Mouse (Mus musculus) 3134 (cell line): Measurements from ENCODE around the gene Dusp23.
A peak's percentile ranks its signal among the peaks of the same experiment; 100 is the strongest.

ENCODE experiments used
- DNase-seq: peaks from one replicate; pipeline ENCODE4 v3.0.0-alpha.2; 2011; ENCODE audit warnings: low spot score; ENCODE audit not compliant: insufficient read length; ENCODE audit errors: extremely low read depth

Dusp23 gene

DNA sequence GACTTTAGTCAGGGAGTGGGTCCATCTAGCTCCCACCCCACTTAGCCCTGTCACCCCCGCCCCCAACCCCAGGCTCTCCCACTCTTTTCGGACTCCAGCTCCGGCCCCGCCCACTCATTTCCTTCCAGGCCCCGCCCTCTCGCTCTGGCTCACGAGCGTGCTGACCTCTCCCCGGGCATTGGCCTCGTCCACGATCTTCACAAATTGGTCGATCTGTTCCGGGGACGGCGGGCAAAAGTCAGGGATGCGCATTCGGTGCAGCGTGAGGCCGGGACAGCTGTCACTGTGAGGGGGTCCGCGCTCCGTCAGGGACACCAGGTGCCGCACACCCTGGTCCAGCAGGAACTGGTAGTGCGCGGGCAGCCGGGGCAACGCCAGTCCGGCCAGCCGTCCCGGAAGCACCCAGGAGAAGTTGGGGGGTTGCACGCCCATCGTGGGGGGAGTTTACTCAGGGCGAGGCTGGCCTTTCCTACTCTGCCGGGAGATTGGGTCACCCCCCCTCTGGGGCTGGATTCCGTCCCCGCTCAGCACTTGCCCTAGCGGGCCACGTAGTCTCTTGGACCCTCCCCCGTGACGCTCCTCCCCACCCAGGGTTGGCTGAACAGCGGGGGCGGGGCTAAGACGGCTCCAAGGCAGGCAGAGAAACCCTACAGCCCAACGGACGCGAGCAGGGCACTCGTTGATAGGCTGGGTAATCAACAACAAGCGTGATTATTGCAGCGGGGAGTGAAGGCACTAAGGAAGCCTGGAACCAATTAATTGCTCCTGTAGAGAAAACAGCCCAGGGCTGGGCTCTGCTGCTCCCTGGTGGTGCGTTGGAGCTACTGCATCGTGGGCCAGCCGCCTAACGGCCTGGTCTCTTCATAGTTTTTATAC, at the start of gene Dusp23:
Dusp23 (minus strand) TSS at position 512 of the 876 bp plus-strand sequence.
- peak; percentile 94 for DNase-seq

DNA sequence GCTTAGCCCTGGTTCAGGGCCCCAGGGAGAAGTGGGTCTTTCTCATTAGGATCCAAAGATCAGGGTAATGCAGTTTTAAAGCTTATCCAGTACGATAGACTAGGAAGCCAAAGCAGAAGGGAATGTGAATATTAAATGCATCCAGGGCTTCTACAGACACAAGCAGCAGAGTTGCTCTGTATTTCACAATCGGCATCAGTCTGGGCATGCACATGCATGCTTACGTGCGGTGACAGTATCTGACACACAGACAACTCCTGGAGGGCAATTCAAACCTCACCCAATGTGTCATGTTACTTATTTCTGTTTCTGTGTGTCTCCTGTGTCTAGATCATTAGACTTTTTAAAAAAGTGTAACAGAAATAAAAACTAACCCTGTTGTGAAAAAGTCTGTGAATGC, 48.0 kb upstream of the Dusp23 start:
- no peak for DNase-seq

DNA sequence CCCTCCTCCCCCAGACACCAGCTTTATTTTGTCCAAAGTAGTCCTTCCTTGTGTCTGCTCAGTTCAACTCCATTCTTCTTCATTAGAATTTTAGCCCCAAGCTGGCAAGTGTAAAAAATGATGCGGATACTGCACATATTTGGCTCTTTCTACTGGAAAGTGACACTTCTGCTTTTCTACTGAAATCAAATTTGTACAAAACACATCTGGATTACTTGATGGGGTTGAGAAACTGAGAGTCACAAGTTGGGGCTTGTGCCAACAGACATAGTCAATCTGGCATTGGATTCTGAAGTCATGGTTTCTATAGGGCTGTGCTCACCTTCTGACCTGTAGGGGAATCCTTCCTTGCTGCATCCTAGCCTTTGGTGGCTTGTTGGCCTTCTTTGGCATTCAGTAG, 38.0 kb upstream of the Dusp23 start:
- no peak for DNase-seq

DNA sequence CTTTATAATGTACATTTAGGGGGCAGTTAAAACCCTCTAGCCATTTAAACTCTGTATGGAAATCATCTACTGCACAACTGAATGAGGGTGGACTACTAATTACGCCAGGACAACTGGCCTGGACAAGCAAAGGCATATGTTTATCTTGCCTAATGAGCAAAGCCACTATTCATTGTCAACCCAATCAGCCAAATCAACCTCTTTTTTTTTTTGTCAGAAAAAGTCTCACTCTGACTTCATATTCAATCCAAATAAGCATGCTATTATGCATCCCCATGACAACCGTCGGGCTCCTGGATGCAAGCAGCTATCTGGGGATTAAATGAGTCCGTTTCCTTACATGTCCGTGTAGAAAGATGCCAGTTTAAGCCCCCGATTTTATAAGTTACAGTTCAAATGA, 34.8 kb upstream of the Dusp23 start:
- no peak for DNase-seq

DNA sequence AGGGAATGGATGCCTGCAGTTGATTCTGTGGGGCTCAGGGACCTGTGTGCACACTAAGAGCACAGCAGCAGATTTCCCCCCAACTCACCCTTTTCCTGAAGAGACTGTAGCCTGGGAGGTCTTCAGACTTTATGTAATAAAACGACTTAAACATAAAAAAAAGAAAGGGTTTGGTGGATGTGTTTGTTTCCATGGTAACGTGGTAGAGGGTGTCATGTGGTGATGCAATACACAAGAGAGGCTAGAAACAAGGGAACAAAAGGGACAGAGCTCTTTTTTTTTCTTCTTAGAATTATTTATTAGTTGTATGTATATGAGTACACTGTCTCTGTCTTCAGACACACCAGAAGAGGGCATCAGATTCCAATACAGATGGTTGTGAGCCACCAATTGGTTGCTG, 32.7 kb upstream of the Dusp23 start:
- DNase-seq: no peak

DNA sequence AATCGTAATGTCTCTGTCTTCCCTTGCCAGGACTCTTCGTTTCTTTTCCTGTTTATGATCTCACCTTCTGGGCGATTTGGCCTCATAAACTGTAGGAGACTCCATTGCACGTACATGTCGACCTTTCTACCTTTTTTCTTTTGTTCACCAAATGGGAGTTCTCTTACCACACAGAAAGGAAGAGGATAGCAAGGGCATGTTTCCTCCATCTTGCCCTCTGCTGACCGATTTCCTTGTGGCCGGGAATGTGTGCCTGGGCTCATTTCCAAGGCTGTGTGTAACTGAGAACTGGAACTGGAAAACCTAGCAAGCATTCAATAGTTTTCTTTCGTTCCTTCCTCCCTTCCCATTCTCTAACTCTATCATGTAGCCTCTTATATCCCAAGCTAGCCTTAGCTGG, 26.9 kb upstream of the Dusp23 start:
- DNase-seq: no peak

DNA sequence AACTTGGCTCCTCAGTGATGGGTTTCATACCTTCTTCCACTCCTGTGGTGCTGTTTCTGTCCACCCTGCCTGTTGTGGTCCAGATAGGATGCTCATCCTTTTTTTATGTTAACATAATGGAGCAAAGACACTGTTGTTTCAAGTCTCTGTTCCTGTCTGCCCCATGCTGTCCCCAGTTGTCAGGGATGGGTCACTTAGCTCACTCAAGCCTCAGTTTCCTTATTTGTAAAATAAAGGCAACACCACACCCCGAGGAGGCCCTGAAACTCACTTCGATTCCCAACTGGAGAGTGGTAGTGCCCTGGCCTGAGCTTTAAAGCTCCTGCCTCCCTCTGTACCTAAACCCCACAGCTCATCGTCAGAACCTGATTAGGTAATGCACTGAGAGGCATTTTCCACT, 24.5 kb upstream of the Dusp23 start:
- DNase-seq: no peak

DNA sequence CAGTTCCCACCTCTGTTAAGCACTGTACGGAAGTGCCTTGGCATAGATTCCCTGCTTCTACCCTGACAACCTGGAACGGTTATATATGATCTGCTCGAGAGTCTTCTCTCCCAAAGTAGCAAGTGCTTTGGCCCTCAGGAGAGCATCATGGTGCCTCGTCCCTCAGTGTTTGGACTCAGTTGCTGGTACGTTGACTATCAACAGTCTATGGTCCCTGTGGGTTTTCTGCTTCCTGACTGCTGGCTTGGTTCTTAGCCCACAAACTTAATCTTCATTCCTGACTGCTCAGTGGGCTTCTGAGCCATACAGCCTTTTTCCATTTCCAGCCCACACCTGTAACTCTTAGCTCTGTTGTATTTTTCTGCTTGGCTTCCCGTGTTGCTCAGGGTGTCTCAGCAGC, 21.1 kb upstream of the Dusp23 start:
- no peak for DNase-seq

DNA sequence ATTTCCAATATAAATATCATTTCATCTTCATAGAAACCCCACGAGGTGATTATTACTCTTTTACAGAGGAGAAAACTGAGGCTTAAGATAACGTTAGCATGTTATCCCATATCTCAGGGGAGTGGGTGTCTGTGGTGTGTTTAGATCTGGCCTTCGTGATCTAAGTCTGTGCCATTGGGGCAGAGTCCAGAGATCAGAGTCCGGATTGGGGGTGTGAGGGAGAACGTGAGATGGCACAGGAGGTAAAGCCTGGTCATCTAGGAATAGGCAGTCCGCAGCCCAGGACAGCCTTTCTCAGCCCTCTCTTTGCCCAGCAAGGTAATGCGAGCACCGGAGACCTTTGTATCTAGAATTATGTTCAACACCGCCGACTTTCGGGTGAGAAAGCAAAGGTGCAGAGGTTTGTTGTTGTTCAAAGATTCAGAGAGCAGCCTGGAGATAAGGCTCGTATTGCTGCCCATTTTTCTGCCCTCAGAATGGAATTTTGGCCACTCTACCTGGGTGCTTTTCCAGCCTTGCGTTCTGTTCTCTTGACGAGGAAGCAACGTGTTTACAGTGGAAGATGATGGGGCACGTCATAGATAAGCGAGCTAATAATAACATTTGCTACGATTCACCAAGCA, 19.4 kb upstream of the Dusp23 start:
- DNase-seq: no peak

DNA sequence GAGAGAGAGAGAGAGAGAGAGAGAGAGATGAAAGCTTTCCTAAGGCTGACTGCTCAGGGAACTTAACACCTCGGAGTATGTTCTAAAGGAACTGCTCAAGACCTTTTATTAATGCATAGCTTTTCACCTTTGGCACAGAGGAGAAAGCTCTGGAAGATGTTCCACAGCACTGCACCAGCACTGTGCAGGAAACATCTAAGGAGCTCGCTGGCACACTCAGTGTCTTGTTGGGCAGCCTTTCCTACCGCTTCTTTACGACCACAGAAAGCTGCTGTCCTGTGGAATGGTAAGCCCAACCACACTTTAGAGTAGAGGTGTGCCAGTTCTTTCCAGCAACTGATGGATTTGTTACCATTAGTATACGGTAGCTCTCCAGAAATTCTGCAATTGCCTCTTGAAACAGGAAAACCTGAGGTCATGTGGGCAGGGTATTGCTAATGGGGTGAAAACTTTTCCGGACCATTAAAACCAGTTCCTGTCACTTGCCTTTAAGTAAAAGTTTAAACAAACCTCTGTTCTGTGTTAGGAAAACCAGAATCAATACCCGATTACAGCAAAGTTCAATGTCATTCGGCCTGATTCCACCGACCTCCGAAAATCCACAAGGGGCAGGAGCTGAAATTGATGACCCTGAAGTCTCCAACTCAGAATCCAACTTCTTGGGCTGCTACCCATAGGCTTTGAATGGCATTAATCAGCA, 18.7 kb upstream of the Dusp23 start:
- DNase-seq: no peak

DNA sequence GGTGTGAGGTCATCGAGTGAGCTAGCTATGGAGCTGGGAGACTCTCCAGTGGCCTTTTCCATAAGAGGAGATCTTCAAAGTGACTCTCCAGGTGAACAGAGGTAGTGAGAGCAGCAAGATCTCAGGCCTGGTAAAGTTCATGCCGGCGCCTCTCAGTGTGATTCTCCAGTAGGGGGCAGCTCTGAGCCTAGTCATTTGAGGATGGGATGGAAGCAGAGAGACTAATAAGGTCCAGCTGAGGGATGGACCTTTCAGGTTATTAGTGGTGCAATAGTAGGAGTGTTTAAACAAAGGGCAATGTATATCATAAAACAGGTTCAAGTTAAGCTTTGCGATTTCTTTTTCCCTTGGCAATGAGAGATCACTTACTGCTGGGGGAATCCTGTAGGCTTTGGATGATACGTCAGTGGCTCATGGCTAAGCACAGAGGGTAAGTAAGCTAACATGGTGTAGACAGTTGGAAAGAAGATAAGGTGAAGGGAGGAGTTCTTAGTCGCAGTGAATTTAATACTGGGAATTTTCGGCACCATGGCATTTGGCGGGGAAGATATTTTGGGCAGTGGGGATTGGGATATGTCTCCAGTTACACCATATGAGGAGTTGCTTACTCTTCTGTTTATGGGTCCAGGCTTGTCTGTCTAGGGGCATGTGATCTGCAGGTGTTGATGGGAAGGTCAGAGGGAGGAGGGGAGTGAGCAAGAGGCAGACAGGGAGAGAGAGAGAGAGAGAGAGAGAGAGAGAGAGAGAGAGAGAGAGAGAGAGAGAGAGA, 17.9 kb upstream of the Dusp23 start:
- no peak for DNase-seq

DNA sequence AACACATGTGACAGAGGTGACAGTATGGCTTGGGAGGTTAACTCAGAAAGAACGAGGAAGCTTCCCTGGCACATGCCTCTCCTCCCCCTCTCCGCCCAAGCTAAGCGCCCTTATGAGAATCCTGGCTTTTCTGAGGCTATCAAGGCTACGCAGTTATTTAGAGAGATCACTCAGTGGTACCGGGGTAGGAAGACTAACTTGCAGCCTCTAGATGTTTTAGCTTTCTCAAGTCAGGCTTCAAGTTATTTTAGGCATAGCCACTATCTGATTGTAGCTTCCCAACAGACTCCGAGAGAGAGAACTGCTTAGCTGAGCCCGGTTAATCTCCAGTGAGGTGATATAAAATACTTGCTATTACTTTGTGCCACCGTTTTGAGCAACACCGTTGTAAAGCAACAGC, 16.6 kb upstream of the Dusp23 start:
- no peak for DNase-seq

DNA sequence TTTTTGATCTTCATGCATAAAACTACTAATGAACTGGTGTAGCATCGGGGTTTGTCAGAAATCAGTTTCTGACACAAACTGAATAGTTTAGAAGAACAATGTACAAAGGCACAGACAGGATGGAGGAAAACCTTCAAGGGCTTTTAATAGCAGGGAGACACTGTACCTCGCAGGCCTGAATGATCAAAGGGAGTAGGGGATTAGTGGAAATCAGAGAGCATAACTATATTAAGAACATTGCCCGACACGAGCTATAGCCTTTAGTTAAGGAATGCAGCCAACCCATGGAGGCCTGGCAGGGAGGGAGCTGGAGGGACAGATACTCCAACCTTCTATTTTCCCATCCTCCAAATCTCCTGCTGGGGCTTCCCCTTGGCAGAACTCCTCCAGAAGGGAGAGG, 14.5 kb upstream of the Dusp23 start:
- DNase-seq: no peak

DNA sequence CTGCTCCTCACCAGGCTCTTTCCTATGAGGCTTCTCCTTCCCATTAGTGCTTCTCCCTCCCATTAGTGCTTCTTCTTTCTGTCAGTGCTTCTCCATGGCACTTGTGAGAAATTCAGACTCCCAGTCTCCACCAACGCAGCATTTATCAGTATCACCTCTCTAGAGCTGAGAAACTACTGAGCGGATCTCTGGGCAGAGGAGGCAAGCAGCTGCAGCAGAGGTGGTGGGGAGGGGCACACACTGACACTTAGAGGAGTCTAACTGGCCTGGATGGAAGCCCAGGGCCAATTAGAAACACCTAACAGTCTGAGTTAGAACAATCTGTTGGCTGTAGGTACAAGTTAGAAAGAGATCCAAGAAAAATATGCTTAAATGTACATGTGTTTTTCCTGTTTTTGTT, 6.0 kb upstream of the Dusp23 start:
- DNase-seq: no peak

DNA sequence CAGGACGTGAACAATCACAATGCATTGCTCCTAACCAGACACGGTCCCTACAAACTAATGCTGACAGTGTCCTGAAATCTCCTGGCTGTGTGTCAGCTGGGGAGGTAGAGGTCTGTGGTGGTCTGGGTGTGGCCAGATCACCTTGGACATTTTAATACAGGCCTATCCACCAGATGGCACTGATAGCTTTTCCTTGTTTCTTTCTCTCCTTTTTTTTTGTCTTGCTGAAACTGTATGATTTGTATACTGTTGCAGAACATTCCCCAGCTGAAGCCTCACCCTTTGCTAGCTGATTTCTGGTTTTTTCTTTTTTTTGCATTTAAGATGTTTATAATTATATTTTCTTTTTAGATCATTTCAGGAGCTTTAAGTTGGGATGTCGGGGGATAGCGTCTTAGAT, 5.0 kb upstream of the Dusp23 start:
- DNase-seq: no peak

DNA sequence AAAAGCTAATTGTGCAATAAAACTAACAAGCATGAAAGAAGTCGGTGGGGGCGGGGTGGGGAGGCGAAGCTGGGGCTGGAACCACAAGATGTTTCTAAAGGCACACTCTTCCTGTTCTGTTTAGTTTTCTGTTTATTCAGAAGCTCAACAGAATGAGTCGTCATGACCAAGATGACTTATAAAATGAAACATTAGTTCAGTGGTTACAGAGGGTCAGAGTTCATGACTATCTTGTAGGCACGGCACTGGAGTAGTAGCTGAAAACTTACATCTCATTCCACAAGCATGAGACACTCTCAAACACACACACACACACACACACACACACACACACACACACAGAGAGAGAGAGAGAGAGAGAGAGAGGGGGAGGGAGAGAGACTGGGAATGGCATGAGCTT, 3.5 kb upstream of the Dusp23 start:
- no peak for DNase-seq

DNA sequence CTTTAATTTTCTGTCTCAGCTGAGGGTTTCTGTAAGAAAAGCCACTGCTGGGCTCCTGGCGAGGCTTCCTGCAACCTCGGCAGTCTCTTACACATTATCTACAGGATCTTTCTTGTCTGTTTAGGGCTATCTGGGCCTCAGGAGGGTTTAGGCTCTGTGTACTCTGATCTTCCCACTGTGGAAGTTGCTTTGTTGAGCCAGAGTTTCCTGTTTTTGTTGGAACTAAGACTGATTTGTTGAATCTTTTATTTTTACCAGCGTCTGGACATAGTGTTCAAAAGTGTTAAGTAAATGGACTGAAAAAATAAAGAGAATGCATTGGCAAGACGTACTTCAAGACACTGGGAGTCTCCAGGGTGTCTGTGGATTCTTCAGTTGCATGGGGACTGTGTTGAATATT, 2.5 kb upstream of the Dusp23 start:
- no peak for DNase-seq

DNA sequence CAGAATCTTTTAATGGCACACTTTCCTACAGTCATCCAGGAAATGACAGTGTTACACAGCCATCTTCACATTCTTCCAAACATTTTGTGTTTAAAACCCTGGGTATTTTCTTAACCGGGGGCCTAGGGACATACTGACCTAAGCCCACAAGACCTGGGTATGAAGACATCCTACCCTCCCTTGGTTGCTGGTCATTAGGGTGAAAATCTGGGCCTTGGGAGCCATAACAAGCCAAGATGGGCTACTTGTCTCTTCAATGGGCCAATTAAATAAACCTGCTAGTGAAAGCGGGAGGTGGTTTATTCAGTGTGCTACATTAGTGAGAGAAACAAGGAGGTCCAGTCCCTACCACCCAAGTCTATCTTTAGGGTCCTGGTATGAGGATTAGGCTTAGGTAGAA, 1.4 kb upstream of the Dusp23 start:
- DNase-seq: no peak

DNA sequence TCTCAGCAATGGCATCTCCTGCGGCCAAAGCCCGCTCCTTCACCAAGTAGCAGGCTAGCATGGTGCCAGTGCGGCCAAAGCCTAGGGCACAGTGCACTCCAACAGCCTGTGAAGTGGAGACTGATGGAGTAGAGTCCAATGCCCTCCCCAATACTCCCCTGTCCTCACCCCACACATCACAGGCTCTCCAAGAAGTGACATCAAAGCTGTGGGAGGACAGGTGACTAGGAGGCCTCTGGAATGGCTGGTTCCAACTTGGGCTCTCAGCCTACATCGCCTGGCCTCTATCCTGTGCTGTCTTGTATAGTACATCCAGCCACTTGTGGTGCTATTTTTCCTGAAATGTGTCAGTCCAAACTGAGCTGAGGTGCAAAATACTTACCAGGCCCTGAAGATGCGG, 1.0 kb downstream of the Dusp23 start:
- no peak for DNase-seq

DNA sequence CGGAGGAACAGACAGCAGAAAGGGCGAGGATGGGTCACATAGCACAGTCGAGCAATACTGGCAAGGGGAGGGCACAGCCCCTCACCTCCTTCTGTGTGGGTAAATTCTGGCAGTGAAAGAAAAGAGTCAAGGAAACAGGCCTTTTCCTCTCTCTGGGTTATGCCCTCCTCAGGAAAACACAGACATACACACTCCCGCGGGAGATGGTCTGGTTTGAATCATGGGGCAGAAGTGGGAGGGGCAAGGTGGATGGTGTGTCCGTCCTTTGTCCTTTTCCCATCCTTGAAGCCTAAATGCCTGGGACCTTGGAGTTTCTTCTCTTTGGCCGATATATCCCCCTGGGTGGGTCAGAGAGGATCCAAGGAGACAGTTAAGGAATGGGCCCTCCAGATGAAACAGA, 2.9 kb downstream of the Dusp23 start:
- no peak for DNase-seq

DNA sequence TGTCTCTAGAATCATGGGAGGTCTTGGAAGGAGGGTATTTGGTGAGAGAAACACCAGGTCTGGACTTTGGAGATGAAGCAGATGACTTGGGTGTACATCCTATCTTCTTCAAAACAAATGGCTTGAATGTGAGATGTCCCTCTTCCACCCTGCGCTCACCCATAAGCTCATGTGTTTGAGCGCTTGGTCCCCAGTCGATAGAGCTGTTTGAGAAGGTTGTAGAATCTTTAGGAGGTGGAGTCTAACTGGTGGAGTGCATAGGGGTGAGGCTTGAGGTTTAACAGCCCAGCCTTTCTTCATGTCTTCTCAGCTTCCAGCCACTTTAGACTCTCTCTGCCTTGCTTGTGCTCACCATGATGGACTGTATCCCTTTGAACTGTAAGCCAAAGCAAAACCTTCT, 6.5 kb downstream of the Dusp23 start:
- DNase-seq: no peak
